Mouse (Mus musculus): Measurements from ENCODE around the gene Cep97.
"Not testable (repeated sequence)": the region's sequence is repeated elsewhere in the genome, so short reads cannot be mapped to it uniquely, and the experiment has no call there.

DNA sequence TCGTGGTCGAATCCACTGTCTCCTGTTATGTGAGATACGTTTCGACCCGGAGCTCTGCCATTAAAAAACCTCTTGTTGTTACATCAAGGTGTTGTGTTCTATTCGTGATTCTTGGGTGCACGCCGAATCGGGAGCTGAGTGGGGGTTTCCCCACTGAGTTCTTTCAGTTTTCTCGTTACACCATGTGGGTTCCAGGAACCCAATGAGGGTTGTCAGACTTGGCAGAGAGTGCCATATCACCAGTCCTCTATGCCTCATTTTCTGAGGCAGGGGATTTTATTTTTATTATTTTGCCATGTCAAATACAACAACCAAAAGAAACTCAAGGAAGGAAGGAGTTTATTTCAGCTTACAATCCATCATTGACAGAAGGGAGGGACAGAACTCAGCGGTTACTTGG is 28.4 kb upstream of the Cep97 start:
- not testable (repeated sequence) for TF ChIP-seq GATA1 (IDR thresholded peaks at IDR 0.05; ENCODE audit: borderline replicate concordance, low read length); FLI1 (IDR thresholded peaks at IDR 0.05; ENCODE audit: low read length)
